Mouse (Mus musculus): ENCODE data around the gene Gm9922. TPM values are rescaled to one million over a fixed set of nuclear protein-coding genes. Genes with fewer than 3 reads are reported as not detected.

Gm9922 gene
- polyA plus RNA-seq, 1 experiment from 2014 or later: 6.2 TPM

Other genes starting within 250 kb of the Gm9922 start
- 11.5 and 12.5 TPM in 2 replicates for gene Tbc1d4, start 120.6 kb downstream of the Gm9922 start, polyA plus RNA-seq (2015; fragmentation: Nextera tagmentation; extraction: Ambion mirVana)
- 87.8 and 89.9 TPM in 2 replicates for gene Commd6, start 89.1 kb downstream of the Gm9922 start, polyA plus RNA-seq (2015; fragmentation: Nextera tagmentation; extraction: Ambion mirVana)
- 109 and 112 TPM in 2 replicates for gene Uchl3, start 75.8 kb downstream of the Gm9922 start, polyA plus RNA-seq (2015; fragmentation: Nextera tagmentation; extraction: Ambion mirVana)
- gene Lmo7, start 143 bp upstream of the Gm9922 start, polyA plus RNA-seq (2015; fragmentation: Nextera tagmentation; extraction: Ambion mirVana): 35.4 and 41.6 TPM in 2 replicates